Mouse (Mus musculus): ENCODE measurements around the gene Slc1a3.
"Not testable (repeated sequence)": the region's sequence is repeated elsewhere in the genome, so short reads cannot be mapped to it uniquely, and the experiment has no call there.

Slc1a3 gene

DNA sequence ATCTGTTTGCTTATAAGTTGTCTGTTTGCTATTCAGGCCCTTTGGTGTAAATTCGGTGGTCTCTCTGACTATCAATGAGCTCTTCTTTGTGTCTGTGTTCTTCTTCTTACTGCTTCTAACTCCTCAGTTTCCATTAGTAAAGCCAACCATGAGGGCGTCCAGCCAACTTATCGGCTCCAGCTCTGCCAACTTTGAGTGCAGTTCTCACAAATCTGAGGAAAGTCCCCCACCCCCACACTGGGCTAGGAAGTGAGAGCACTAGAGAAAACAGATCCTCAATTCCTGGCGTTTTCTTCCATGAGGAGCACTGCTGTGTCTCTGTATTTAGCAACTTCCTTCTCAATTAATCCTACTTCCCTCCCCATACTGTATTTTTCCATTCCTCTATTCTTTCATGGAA lies 4.4 kb downstream of the Slc1a3 start:
- peak; percentile 34 for DNase-seq

DNA sequence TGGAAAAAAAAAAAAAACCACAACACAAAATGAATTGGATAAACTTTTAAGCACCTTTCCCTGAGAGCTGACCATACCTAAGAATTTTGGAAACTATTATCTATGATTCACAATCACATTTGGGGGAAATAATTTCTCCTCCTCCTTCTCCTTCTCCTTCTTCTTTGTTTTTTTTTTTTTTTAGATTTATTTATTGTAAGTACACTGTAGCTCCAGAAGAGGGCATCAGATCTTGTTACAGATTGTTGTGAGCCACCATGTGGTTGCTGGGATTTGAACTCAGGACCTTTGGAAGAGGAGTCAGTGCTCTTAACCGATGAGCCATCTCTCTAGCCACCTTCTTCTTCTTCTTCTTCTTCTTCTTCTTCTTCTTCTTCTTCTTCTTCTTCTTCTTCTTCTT lies 5.0 kb downstream of the Slc1a3 start:
- DNase-seq: not testable (repeated sequence)

- no peak for DNase-seq
Observed at GRCm38 (mm10) chr15:8697976-8698375, 12.6 kb downstream of the Slc1a3 start.

- DNase-seq: no peak
Observed at GRCm38 (mm10) chr15:8697500-8697899, 13.1 kb downstream of the Slc1a3 start.

GRCm38 (mm10) chr15:8690141-8690540 lies 20.4 kb downstream of the Slc1a3 start:
- not testable (repeated sequence) for DNase-seq

GRCm38 (mm10) chr15:8686846-8687245 lies 23.7 kb downstream of the Slc1a3 start:
- no peak for DNase-seq

DNA sequence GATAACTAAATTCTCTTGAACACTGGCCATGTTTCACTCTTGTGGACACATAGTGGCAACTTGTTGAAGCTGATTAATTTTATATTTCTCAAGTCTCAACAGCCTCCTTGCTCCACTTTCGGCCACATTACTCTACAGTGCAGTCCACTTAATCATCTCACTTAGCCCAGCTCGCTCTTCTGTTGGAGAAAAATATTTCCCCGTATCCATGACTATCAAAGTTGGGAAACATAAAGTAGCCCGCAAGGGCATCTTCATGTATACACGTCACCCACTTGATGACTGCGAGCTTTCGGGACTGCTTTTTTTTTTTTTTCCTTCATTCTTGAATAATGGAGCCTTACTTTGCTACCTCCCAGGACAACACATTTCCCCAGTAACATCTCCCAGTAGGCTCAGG lies 25.1 kb downstream of the Slc1a3 start:
- DNase-seq: no peak

GRCm38 (mm10) chr15:8684263-8684662 lies 26.3 kb downstream of the Slc1a3 start:
- no peak for DNase-seq

GRCm38 (mm10) chr15:8682871-8683270 lies 27.7 kb downstream of the Slc1a3 start:
- no peak for DNase-seq

DNA sequence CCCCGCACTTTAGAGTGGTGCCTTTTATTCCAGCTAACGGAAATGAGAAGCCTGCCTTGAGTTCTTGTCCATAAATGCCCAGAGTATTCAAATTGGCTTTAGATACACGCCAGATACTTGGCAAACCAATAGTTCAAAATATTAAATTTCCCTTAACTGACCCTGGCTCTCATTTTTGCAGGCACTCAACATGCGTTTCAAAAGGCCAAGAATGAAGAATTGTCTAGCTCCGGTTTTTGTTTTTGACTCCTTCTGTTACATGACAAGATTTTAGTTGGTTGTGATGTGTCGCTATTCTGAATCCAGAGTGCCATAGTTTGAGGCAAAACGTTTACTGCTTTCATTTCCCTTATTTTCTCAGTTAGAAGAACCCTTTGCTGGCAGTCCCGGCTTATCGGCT lies 28.1 kb downstream of the Slc1a3 start:
- DNase-seq: no peak

GRCm38 (mm10) chr15:8681971-8682370 lies 28.6 kb downstream of the Slc1a3 start:
- no peak for DNase-seq

DNA sequence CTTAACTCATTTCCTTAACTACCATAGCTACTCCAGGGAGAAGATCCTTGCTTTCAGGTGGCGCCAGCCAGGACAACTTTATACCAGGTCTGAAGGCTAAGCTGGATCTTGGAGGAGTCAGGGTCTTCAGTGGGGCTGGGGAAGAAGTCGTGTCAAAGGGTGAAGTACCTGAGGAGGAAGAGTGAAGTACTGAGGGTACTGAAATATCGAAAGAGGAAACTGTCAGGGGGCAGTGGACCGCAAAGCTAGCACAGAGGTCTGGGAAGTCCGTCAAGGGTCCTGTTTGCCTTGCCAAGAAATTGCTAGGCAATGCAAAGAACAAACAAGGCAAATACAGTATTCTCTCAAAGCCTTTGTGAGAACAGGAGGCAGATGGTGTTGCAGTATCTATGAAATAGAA lies 29.6 kb downstream of the Slc1a3 start:
- DNase-seq: no peak

DNA sequence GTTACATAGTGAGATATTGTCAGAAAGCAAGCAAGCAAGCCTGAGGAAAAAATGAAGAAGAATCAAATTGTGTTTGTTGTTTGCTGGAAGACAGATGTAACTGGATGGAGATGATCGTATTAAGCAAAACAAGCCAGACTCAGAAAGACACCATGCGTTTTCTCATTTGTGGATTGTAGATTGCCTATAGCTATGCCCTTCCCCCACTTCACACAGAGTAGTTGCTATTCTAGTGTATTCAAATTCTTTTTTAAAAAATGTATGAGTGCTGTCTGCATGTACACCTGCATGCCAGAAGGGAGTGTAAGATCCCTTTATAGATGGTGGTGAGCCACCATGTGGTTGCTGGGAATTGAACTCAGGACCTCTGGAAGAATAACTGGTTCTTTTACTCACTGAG lies 33.6 kb downstream of the Slc1a3 start:
- DNase-seq: no peak

DNA sequence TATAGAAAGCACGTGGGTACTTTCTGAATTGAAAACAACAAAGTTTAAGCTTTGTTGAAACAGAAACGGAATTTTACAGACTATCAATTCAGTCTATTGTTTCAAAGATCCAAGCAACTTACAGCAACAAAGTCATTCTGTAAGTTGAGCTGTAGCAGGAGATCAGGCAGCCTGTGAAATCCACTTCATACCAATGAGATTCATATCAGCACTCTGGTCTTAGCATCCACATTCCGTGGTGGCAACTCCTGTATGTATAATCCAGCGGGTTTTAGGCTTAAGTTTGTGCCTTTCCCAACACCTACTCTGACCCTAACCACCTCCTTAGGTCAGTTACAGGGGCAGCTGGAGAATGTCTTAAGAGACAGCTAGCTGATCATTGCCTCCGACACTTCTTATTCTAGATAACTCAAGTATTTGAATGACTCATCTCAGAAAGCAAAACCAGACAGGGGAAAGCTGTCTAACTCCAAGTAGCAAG lies 34.3 kb downstream of the Slc1a3 start:
- no peak for DNase-seq

GRCm38 (mm10) chr15:8675616-8676015 lies 34.9 kb downstream of the Slc1a3 start:
- no peak for DNase-seq

- DNase-seq: no peak
Observed at GRCm38 (mm10) chr15:8672532-8672931, 38.0 kb downstream of the Slc1a3 start.

- DNase-seq: no peak
Observed at GRCm38 (mm10) chr15:8667849-8668522, 42.6 kb downstream of the Slc1a3 start.

DNA sequence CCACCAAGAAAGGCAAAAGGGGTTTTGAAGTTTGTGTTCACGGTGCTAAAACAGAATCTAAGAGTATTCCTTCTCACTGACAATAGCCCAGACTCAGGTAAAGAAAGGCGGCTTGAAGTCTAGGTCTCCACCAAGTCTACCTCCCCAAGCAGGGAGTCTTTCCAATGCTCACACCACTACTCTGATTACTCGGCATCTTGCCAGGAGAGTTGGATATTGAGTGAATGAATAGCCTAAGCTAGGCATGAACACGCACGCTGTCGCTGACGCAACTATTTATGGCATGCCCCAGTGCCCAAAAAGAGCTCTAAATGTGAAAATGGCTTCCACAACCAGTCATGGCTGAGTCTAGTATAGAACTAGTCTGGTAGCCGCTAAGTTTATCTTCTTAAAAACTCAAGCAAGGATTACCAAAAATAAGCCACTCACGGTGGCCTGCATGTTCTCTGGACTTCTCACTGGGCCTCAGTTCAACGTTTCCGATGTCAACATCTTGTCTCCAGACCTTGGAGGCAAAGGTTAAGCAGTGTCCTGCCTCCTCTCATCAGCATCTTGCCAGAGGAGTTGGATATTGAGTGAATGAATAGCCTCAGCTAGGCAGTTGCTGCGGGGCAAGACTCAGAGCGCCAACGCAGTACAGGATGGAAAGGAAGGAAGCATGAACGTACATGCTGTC lies 44.8 kb downstream of the Slc1a3 start:
- no peak for DNase-seq

DNA sequence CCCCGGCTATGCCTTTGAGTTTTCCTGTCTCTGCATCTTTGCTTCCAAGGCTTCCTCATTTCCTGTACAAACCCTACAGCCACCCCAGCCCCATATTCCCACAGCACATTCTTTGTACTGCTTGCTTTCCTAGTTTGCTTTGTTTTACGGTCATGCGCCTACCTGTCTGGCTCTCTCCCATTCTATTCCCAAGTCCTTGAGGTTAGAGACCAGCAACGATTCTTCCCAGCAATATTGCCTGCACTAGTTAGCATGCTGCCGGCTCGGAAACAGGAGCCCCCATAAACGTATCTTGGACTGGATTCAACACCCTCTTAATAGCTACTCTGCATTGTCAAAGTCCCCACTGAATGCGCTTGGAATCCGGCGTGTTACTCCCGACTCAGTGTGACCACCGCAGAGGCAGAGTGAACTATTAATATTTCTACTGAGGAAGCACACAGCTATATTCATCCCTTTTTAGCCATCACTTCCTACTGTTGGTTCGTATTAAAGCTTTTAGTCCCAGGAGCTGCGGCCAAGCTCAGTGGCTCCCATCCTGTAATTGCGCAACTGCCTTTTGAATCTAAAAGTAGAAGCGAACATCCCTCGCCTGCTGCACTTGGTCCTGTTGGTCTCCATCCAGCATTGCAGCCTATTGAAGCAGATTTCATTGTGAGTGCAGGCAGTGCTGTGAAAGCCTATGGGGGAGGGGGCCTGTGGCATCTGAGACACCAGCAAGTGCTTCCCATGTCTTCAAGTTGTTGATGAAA lies 47.0 kb downstream of the Slc1a3 start:
- DNase-seq: peak; percentile 28

DNA sequence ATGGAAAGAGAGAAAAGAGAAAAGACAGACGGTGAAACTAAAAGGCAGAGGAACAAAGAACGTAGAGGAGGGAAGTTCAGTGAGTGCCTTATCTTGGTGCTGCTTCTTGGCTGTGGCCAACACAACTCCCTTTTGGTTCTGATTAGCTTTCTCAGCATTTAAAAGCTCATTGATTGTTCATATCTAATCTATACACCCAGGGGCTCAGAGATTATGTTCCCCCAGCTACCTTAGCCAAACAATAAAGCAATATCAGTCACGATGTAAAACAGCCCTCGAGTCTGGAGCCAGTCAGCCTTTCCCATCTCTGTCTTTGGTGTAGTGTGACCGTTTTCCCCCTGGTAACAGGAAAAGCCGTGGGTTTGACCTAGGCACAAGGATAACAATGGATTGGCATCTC lies 48.7 kb downstream of the Slc1a3 start:
- DNase-seq: no peak

DNA sequence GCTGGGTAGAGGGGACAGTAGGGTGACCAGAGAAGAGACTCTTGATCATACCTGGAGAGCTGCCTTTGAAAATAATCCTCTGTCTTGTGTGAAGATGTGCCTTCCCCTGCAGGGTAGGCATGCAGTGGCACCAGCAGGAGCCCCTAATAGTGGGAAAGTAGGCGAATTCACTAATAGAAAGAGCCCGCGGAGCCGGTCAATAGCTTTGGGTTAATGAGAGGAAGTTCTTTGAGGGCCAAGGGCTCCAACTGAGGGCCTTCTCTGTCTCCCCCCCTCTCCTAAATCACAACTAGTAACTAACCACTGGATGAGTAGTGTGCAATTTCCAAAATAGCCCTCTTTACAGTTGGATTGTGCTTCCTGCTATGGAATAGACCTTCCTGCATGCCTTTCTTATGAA lies 50.6 kb downstream of the Slc1a3 start:
- no peak for DNase-seq

- DNase-seq: peak; percentile 15
Observed at GRCm38 (mm10) chr15:8659483-8659971, 51.0 kb downstream of the Slc1a3 start.

GRCm38 (mm10) chr15:8658086-8658980 lies 52.2 kb downstream of the Slc1a3 start:
- DNase-seq: no peak

Data from cerebellum, adult 11-12 months (tissue).